Mouse (Mus musculus) neural tube, embryonic 11.5 days (tissue): ENCODE measurements around the gene Vgll4. TPM values are rescaled to one million over a fixed set of nuclear protein-coding genes. Genes with fewer than 3 reads are reported as not detected.
A peak's percentile ranks its signal among the peaks of the same experiment; 100 is the strongest.

Source experiments
- ATAC-seq: fragments of 200-750 bp; cut with Nextera tagmentation; 2 replicates; pipeline ENCODE4 v1.8.0; 2017; ENCODE audit warnings: moderate number of reproducible peaks, mild to moderate bottlenecking, moderate TSS enrichment, moderate library complexity; ENCODE audit not compliant: insufficient read depth, low FRiP score, low TSS enrichment
- DNase-seq: peaks from one replicate; pipeline ENCODE4 v3.0.0-alpha.2; 2015; ENCODE audit warnings: low spot score
- H3K27ac ChIP-seq: fragments of 300-500 bp; sonication (generic); 2 replicates; pipeline ENCODE4 v1.5.1; 2014; ENCODE audit warnings: low read depth, mild to moderate bottlenecking, low read length
- H3K27me3 ChIP-seq: fragments of 300-500 bp; sonication (generic); 2 replicates; pipeline ENCODE4 v1.6.1; 2014; ENCODE audit warnings: mild to moderate bottlenecking, low read length, mixed read lengths; ENCODE audit not compliant: control insufficient read depth, insufficient read depth
- H3K36me3 ChIP-seq: fragments of 300-500 bp; sonication (generic); 2 replicates; pipeline ENCODE4 v1.6.1; 2014; ENCODE audit warnings: mild to moderate bottlenecking, low read length, moderate library complexity, mixed read lengths; ENCODE audit not compliant: control insufficient read depth, insufficient read depth
- H3K4me1 ChIP-seq: fragments of 300-500 bp; sonication (generic); 2 replicates; pipeline ENCODE4 v1.6.1; 2014; ENCODE audit warnings: low read length, mixed read lengths; ENCODE audit not compliant: control insufficient read depth, insufficient read depth
- H3K4me2 ChIP-seq: fragments of 300-500 bp; sonication (generic); 2 replicates; pipeline ENCODE4 v1.6.1; 2014; ENCODE audit warnings: low read depth, mild to moderate bottlenecking, moderate library complexity
- H3K4me3 ChIP-seq: fragments of 300-500 bp; sonication (generic); 2 replicates; pipeline ENCODE4 v1.5.1; 2014; ENCODE audit warnings: low read depth, low read length
- H3K9ac ChIP-seq: fragments of 300-500 bp; sonication (generic); 2 replicates; pipeline ENCODE4 v1.6.1; 2014; ENCODE audit warnings: mild to moderate bottlenecking, low read length
- H3K9me3 ChIP-seq: fragments of 300-500 bp; sonication (generic); 2 replicates; pipeline ENCODE4 v1.6.1; 2016; ENCODE audit warnings: low read length; ENCODE audit not compliant: control insufficient read depth
- WGBS: fragments of 180-500 bp; shearing (Covaris S2); extraction: QIAGEN DNeasy Blood & Tissue Kit; methylation state at CpG from one replicate; pipeline ENCODE4 v1.1.7; 2014; 5-methylcytosine and 5-hydroxymethylcytosine counted together
- polyA plus RNA-seq: library from polyadenylated mRNA; unstranded; fragments of >200 nt; fragmentation: Nextera tagmentation; extraction: Ambion mirVana; gene quantifications from 2 replicates; pipeline ENCODE4 v1.2.1, GENCODE M21; 2014

Vgll4 gene
- polyA plus RNA-seq, 1 experiment from 2014 or later = 62.3 TPM

DNA sequence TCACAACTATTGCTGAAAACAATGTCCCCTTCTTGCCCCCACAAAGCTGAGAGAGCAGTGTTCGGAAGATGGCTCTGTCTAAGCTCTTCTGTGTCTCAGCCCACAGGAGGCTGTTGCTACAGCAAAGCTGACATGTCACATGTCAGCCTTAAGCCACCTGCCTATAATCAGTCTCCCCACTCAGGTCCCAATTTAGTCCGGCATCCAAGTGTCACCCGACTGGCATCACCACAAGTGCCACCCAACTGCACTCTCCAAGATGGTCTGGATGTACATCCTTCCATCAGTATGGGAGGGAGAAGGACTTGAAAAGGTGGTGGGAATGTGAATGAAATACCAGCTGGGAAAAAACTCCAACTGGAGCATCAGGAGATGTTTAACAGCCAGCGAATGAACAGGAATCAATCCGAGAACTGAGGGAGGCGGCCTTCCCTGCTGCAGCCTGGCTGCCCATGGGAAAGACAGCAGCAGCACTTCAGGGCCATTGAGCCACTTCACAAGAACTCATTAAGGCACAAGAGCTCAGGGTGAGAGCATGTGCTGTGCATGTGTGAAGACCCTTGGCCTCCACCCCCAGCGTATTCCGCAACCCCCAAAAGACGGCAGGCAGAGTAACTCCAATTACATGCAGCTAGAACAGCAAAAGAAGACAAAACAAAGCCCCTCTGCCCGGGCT is 55.6 kb downstream of the Vgll4 start:
- peaks cover 55% of the 10 kb centered on the region for H3K4me1 ChIP-seq

GRCm38 (mm10) chr6:114913142-114913541 is 56.7 kb downstream of the Vgll4 start:
- no peaks in the 10 kb centered on the region for H3K36me3 ChIP-seq
- DNase-seq (no peak), ATAC-seq (no peak)
- no peak overlapping the region for H3K4me2 ChIP-seq
- WGBS = 67% methylated on average over 4 of the region's 4 CpGs
- H3K27me3 ChIP-seq = no peaks in the 10 kb centered on the region
- H3K9ac ChIP-seq = no peak overlapping the region
- H3K9me3 ChIP-seq = no peaks in the 10 kb centered on the region
- H3K4me3 ChIP-seq = no peak overlapping the region
- H3K4me1 ChIP-seq = peaks cover 48% of the 10 kb centered on the region
- H3K27ac ChIP-seq = no peak overlapping the region

More for the DNA sequence above, 55.6 kb downstream of the Vgll4 start:
- H3K9ac ChIP-seq = no peak overlapping the region
- H3K36me3 ChIP-seq = no peaks in the 10 kb centered on the region
- no peaks in the 10 kb centered on the region for H3K27me3 ChIP-seq
- H3K4me3 ChIP-seq = no peak overlapping the region
- WGBS = 34% methylated on average over 10 of the region's 10 CpGs
- no peaks in the 10 kb centered on the region for H3K9me3 ChIP-seq
- ATAC-seq = peak; percentile 33; the same call in 1 of the 2 replicates
- peak; percentile 50 for DNase-seq
- peak overlapping the region; percentile 42 for H3K27ac ChIP-seq
- no peak overlapping the region for H3K4me2 ChIP-seq

- 77% methylated on average over 3 of the region's 3 CpGs for WGBS
- no peak for ATAC-seq
Measured at GRCm38 (mm10) chr6:114911540-114911939, 58.3 kb downstream of the Vgll4 start.

DNA sequence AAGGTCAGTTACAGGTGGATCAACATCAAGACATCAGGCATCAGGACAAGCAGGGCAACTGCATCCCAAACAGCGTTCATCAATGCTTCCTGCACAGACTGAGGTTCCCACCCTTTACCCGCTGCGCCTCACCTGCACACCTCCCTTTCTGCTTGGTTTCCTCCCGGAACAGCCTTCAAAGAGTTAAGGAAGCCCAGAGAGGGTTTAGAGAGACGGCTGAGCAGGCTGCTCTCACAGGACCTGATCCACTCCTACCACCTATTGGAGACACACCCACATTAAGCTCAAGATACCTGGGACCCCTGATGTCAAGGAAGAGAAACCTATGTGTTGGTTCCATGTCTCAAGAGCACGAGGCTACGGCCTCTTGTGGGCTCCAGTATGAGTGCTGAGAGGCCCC is 60.0 kb downstream of the Vgll4 start:
- Histone ChIP-seq H3K4me2 (no peak overlapping the region), H3K4me1 (peaks cover 19% of the 10 kb centered on the region), H3K27ac (no peak overlapping the region), H3K9me3 (no peaks in the 10 kb centered on the region), H3K27me3 (no peaks in the 10 kb centered on the region), H3K4me3 (no peak overlapping the region), H3K9ac (no peak overlapping the region), H3K36me3 (no peaks in the 10 kb centered on the region)
- WGBS = 92% methylated on average over 7 of the region's 7 CpGs
- no peak for ATAC-seq
- no peak for DNase-seq

More at GRCm38 (mm10) chr6:114911540-114911939, 58.3 kb downstream of the Vgll4 start:
- Histone ChIP-seq H3K4me2 (no peak overlapping the region), H3K27ac (no peak overlapping the region), H3K4me1 (peaks cover 33% of the 10 kb centered on the region), H3K27me3 (no peaks in the 10 kb centered on the region), H3K4me3 (no peak overlapping the region), H3K36me3 (no peaks in the 10 kb centered on the region), H3K9me3 (no peaks in the 10 kb centered on the region), H3K9ac (no peak overlapping the region)
- no peak for DNase-seq

- peaks cover 11% of the 10 kb centered on the region for H3K4me1 ChIP-seq
- no peak overlapping the region for H3K27ac ChIP-seq
- H3K4me3 ChIP-seq = no peak overlapping the region
- no peak overlapping the region for H3K9ac ChIP-seq
- no peak overlapping the region for H3K4me2 ChIP-seq
- ATAC-seq (no peak), DNase-seq (no peak)
- no peaks in the 10 kb centered on the region for H3K27me3 ChIP-seq
- H3K36me3 ChIP-seq = no peaks in the 10 kb centered on the region
- 96% methylated on average over 6 of the region's 6 CpGs for WGBS
- no peaks in the 10 kb centered on the region for H3K9me3 ChIP-seq
Measured at GRCm38 (mm10) chr6:114907459-114907858, 62.3 kb downstream of the Vgll4 start.

DNA sequence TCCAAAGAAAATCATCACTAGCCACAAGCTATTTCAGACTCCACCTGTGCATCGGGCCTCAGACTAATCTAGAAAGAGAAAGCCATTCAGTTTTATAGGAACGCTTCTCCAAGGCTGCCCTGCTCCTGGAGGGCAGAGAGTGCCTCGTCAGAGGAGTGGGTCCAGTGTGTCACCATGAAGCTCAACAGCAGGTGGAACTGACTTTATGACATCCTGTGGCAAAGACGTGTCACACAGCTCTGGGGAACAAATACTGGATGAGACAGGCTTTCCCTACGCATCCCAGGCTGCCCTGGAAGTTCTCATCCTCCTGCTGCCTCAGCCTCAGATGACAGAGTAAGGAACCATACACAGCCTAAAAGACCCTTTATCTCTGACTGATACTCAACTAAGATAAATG is 63.6 kb downstream of the Vgll4 start:
- Histone ChIP-seq H3K4me3 (no peak overlapping the region), H3K4me2 (no peak overlapping the region), H3K27ac (no peak overlapping the region), H3K4me1 (peaks cover 22% of the 10 kb centered on the region), H3K9ac (no peak overlapping the region), H3K9me3 (no peaks in the 10 kb centered on the region), H3K27me3 (no peaks in the 10 kb centered on the region), H3K36me3 (no peaks in the 10 kb centered on the region)
- ATAC-seq (no peak), DNase-seq (no peak)
- WGBS = 70% methylated on average over 5 of the region's 5 CpGs

- peaks cover 28% of the 10 kb centered on the region for H3K4me1 ChIP-seq
- no peak overlapping the region for H3K9ac ChIP-seq
- WGBS = 72% methylated on average over 8 of the region's 8 CpGs
- no peak overlapping the region for H3K4me3 ChIP-seq
- H3K9me3 ChIP-seq = no peaks in the 10 kb centered on the region
- H3K27ac ChIP-seq = no peak overlapping the region
- no peak overlapping the region for H3K4me2 ChIP-seq
- ATAC-seq (no peak), DNase-seq (no peak)
- H3K27me3 ChIP-seq = no peaks in the 10 kb centered on the region
- H3K36me3 ChIP-seq = no peaks in the 10 kb centered on the region
Measured at GRCm38 (mm10) chr6:114905253-114906028, 64.4 kb downstream of the Vgll4 start.

- peaks cover 34% of the 10 kb centered on the region for H3K4me1 ChIP-seq
- no peak overlapping the region for H3K4me3 ChIP-seq
- H3K9ac ChIP-seq = no peak overlapping the region
- no peak overlapping the region for H3K4me2 ChIP-seq
- ATAC-seq (no peak), DNase-seq (no peak)
- H3K9me3 ChIP-seq = no peaks in the 10 kb centered on the region
- no peak overlapping the region for H3K27ac ChIP-seq
- WGBS = 96% methylated on average over 3 of the region's 3 CpGs
- H3K27me3 ChIP-seq = no peaks in the 10 kb centered on the region
- H3K36me3 ChIP-seq = no peaks in the 10 kb centered on the region
Measured at GRCm38 (mm10) chr6:114904818-114905217, 65.0 kb downstream of the Vgll4 start.

- H3K4me2 ChIP-seq = no peak overlapping the region
- no peaks in the 10 kb centered on the region for H3K36me3 ChIP-seq
- no peaks in the 10 kb centered on the region for H3K9me3 ChIP-seq
- no peaks in the 10 kb centered on the region for H3K27me3 ChIP-seq
- ATAC-seq (no peak), DNase-seq (no peak)
- H3K4me3 ChIP-seq = no peak overlapping the region
- peaks cover 34% of the 10 kb centered on the region for H3K4me1 ChIP-seq
- no peak overlapping the region for H3K27ac ChIP-seq
- no peak overlapping the region for H3K9ac ChIP-seq
- WGBS = 91% methylated on average over 6 of the region's 6 CpGs
Measured at GRCm38 (mm10) chr6:114904233-114904632, 65.6 kb downstream of the Vgll4 start.
